Mouse (Mus musculus) myocyte (in vitro differentiated cells): Measurements from ENCODE around the gene Flot1.

Source experiments
- CEBPB ChIP-seq: IDR thresholded peaks from 2 replicates; pipeline ENCODE4 v1.6.1; 2011; ENCODE audit warnings: mild to moderate bottlenecking, moderate library complexity; ENCODE audit not compliant: poor library complexity, insufficient read depth, severe bottlenecking
- E2F4 ChIP-seq: IDR thresholded peaks from one replicate; pipeline ENCODE4 v1.6.1; 2011; ENCODE audit warnings: mild to moderate bottlenecking, control low read depth, moderate library complexity; ENCODE audit not compliant: insufficient read depth
- MAX ChIP-seq: IDR thresholded peaks from one replicate; pipeline ENCODE4 v1.6.1; 2011; ENCODE audit warnings: low read depth, mild to moderate bottlenecking, control low read depth
- MYOG ChIP-seq, 3 experiments: IDR thresholded peaks; one replicate each; pipeline ENCODE4 v1.6.1; 2011; ENCODE audit warnings: control low read depth in 2 of 3, low read depth in 2 of 3, mild to moderate bottlenecking in 2 of 3; ENCODE audit not compliant: insufficient read length in 2 of 3, control insufficient read depth in 1 of 3, insufficient read depth in 1 of 3
- POLR2A ChIP-seq: IDR thresholded peaks from one replicate; pipeline ENCODE4 v1.6.1; 2011; ENCODE audit warnings: low read depth, mild to moderate bottlenecking, control low read depth, moderate library complexity; ENCODE audit not compliant: insufficient read length
- POLR2AphosphoS2 ChIP-seq: IDR thresholded peaks from one replicate; pipeline ENCODE4 v1.6.1; 2011; ENCODE audit warnings: low read depth, control low read depth; ENCODE audit not compliant: insufficient read length
- TCF12 ChIP-seq: IDR thresholded peaks from one replicate; pipeline ENCODE4 v1.6.1; 2011; ENCODE audit warnings: mild to moderate bottlenecking, control low read depth; ENCODE audit not compliant: poor library complexity, insufficient read depth, severe bottlenecking
- USF1 ChIP-seq: IDR thresholded peaks from one replicate; pipeline ENCODE4 v1.6.1; 2011; ENCODE audit warnings: low read depth, mild to moderate bottlenecking, control low read depth, moderate library complexity

- TF ChIP-seq TCF12 (no peak), POLR2A (no peak), MAX (no peak), USF1 (no peak), MYOG (IDR thresholded peaks at IDR 0.05; ENCODE audit: control insufficient read depth in 1 of 3, insufficient read depth in 1 of 3, insufficient read length in 2 of 3, low read depth in 2 of 3) (no peak), POLR2AphosphoS2 (no peak), E2F4 (no peak), CEBPB (no peak)
These were observed 37.9 kb upstream of the Flot1 start for GRCm38 (mm10) chr17:35785140-35785539.
